Mouse (Mus musculus) CD4-positive, CD25-positive, alpha-beta regulatory T cell (primary cell): Measurements from ENCODE around the gene Sult2a1. TPM values are rescaled to one million over a fixed set of nuclear protein-coding genes. Genes with fewer than 3 reads are reported as not detected.

ENCODE experiments used
- polyA plus RNA-seq: library from polyadenylated mRNA; unstranded; fragments of 100-300 nt; shearing (Covaris generic); gene quantifications from one replicate; pipeline ENCODE4 v1.2.1, GENCODE M21; 2017

Sult2a1 gene
- polyA plus RNA-seq, result not detected

DNA sequence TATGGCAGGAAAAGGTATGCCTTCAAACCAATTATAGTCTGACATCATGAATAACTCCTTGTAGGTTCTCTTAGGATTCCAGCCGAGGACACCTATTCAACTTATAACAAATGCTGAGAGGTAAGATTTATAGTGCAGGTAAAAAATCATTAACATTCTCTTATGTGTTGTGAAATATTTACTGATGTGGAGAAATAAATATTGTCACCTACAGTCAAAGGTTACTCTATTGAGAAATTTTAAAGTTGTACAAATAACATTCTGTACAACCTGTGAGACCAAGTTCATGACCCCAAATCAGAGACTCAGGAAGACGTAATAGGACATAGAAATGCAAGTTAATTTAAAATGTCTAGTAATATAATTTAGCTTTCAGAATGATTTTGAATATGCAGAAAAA is at the start of gene Sult2a1:
TSS of gene Sult2a1 (minus strand) at position 101 of the 400 bp plus-strand sequence.

Other genes starting within 250 kb of the Sult2a1 start
- gene Sult2a5, start 213.4 kb downstream of the Sult2a1 start, polyA plus RNA-seq, result not detected
- gene Sult2a2, start 103.9 kb downstream of the Sult2a1 start, polyA plus RNA-seq, result not detected
- gene Sult2a4, start 152.2 kb upstream of the Sult2a1 start, polyA plus RNA-seq, result not detected